Mouse (Mus musculus) cerebellum, adult 2 months (tissue): ENCODE measurements around the gene Cacna2d3. TPM values are rescaled to one million over a fixed set of nuclear protein-coding genes. Genes with fewer than 3 reads are reported as not detected.
A peak's percentile ranks its signal among the peaks of the same experiment; 100 is the strongest.

Source experiments
- DNase-seq, 2 experiments: peaks; one replicate each; pipeline ENCODE4 v3.0.0; 2021
- H3K27ac ChIP-seq: fragments of 200-500 bp; 2 replicates; pipeline ENCODE4 v1.5.1; 2012; ENCODE audit warnings: low read length, control low read depth, inconsistent platforms; ENCODE audit not compliant: insufficient read depth
- H3K27me3 ChIP-seq: fragments of 200-500 bp; 2 replicates; pipeline ENCODE4 v1.6.1; 2012; ENCODE audit warnings: inconsistent platforms, mild to moderate bottlenecking, low read length, moderate library complexity; ENCODE audit not compliant: control insufficient read depth, insufficient read depth
- H3K4me1 ChIP-seq: fragments of 200-500 bp; 2 replicates; pipeline ENCODE4 v1.6.1; 2011; ENCODE audit warnings: low read length; ENCODE audit not compliant: control insufficient read depth, insufficient read depth
- H3K4me3 ChIP-seq: fragments of 200-500 bp; replicated peaks from 2 replicates; pipeline ENCODE3; 2011; ENCODE audit warnings: mild to moderate bottlenecking, low read depth, low read length, control low read depth; ENCODE audit not compliant: insufficient read depth
- CTCF ChIP-seq: fragments of 200-500 bp; IDR thresholded peaks from 2 replicates; pipeline ENCODE4 v1.5.1; 2011; ENCODE audit warnings: low read depth, mild to moderate bottlenecking, control low read depth, low read length, moderate library complexity, borderline replicate concordance; ENCODE audit not compliant: insufficient read depth
- POLR2A ChIP-seq: fragments of 200-500 bp; IDR thresholded peaks from 2 replicates; pipeline ENCODE4 v1.6.1; 2011; ENCODE audit warnings: low read length, control low read depth, borderline replicate concordance; ENCODE audit not compliant: insufficient read depth
- WGBS: fragments of 180-500 bp; shearing (Covaris S2); methylation state at CpG from one replicate; pipeline ENCODE4 v1.1.7; 2018; 5-methylcytosine and 5-hydroxymethylcytosine counted together
- polyA plus RNA-seq: library from polyadenylated mRNA; depleted of rRNA; stranded (reverse); fragments of >200 nt; gene quantifications from 2 replicates; pipeline ENCODE4 v1.2.3, GENCODE M21; 2012

Cacna2d3 gene
- polyA plus RNA-seq, 1 experiment: 40.3 TPM

DNA sequence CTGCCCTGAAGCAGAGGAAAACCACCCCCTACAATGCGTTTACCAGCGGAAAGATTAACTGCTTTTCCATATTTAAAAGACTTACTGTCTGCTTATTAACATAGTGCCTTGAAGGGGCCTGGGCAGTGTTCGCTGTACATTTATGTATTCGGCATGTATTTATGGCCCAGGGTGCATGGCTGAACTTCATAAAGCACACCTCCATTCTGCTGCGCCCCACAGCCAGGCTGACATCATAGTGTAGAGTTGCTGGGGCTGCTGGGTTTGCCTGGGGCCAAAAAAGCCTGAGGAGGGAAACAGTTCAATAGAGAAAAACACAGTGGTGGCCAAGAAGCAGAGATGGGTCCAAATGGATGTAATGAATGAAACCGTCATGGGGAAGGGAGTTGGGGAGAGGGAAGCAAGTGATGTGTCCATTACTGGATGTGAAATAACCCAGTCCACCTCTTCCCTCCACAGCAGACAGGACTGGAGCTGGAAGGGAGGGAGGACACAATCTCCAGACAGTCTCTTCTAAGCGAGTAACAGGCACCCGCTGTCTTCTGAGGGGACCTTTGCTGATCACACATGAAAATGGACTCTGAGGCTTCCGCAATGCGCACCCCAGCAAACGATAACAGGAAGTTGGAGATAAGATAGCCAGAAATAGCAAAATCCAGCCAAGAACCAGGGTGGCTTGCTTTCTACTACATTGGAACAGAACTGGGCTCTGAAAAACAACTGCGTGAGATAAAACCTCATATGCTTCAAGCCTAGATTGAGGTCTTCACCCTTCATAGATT, 798.3 kb downstream of the Cacna2d3 start:
- Histone ChIP-seq H3K27me3 (no peaks in the 10 kb centered on the region), H3K4me1 (no peaks in the 10 kb centered on the region), H3K4me3 (no peak overlapping the region), H3K27ac (no peak overlapping the region)
- WGBS: 88% methylated on average over 12 of the region's 12 CpGs
- TF ChIP-seq CTCF (no peak), POLR2A (no peak)
- DNase-seq: no peak

- TF ChIP-seq POLR2A (no peak), CTCF (no peak)
- Histone ChIP-seq H3K27me3 (no peaks in the 10 kb centered on the region), H3K4me1 (no peaks in the 10 kb centered on the region), H3K27ac (no peak overlapping the region), H3K4me3 (no peak overlapping the region)
- DNase-seq: peak in 1 of 2 experiments; percentile 12
- 42% methylated on average over 5 of the region's 5 CpGs for WGBS
Measured at GRCm38 (mm10) chr14:28918871-28919270, 802.8 kb downstream of the Cacna2d3 start.

DNA sequence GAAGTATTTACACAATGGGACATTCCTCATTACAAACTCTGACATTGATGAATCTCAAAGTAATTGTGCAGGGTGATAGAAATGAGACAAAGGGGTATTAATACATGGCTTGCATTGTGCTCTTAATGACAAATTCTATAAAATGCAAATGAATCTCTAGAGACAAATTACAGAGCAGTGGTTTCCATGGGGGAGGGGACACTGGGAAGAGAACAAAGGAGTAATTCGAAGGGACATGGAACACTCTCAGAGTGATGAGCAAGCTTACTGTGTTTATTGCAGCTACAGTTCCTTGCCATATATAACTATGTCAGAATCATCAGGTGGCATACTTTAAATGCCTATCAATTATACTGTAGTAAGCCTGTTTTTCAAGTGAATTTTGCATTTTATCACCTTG, 806.7 kb downstream of the Cacna2d3 start:
- Histone ChIP-seq H3K4me1 (no peaks in the 10 kb centered on the region), H3K27me3 (no peaks in the 10 kb centered on the region), H3K4me3 (no peak overlapping the region), H3K27ac (no peak overlapping the region)
- TF ChIP-seq POLR2A (no peak), CTCF (no peak)
- 17% methylated on average over 1 of the region's 1 CpGs for WGBS
- no peak for DNase-seq

DNA sequence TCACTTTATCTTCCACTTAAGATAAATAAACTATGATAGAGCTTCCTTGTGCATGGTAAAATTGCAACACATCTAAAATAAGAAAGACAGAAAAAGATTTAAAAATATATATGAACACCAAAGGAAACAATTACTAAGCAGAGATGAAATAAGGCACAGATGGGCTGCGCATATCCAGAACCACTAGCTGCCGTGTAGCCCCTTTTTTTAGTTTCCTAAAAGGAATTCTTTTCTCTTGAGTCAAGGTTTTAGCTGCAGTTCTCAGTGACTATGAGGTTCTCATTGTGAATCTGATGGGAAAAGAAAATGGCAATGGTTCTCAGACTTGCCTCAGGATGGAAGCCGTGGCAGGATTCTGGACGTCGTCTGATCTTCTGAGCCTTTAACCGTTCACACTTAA, 814.0 kb downstream of the Cacna2d3 start:
- 93% methylated on average over 6 of the region's 6 CpGs for WGBS
- TF ChIP-seq CTCF (no peak), POLR2A (no peak)
- H3K27me3 ChIP-seq: no peaks in the 10 kb centered on the region
- DNase-seq: no peak
- no peaks in the 10 kb centered on the region for H3K4me1 ChIP-seq
- no peak overlapping the region for H3K4me3 ChIP-seq
- H3K27ac ChIP-seq: no peak overlapping the region

- 71% methylated on average over 3 of the region's 3 CpGs for WGBS
- DNase-seq: no peak
- Histone ChIP-seq H3K27ac (no peak overlapping the region), H3K4me3 (no peak overlapping the region), H3K27me3 (no peaks in the 10 kb centered on the region), H3K4me1 (no peaks in the 10 kb centered on the region)
- TF ChIP-seq CTCF (no peak), POLR2A (no peak)
Measured at GRCm38 (mm10) chr14:28892530-28892929, 829.1 kb downstream of the Cacna2d3 start.

DNA sequence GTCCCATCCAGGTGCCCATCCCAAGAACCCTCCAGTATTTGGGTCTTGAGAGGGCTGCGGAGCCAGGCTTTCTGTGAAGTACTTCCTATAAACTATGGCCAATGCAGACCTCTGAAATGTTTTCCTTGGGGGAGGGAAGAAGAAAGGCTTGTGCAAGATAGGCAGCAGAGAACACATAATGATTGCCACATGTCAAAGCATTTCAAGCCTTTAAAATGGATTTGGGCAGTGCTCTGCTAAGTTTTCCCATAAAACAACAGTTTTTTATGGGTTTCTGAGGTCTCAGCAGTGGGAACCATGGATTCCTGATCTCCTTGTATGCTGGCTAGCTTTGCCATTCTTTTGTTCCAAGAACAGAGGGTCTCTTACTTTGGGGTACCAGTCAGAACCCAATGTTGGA, 834.3 kb downstream of the Cacna2d3 start:
- H3K4me1 ChIP-seq: peaks cover 4% of the 10 kb centered on the region; the same call in 1 of the 2 replicates
- no peak overlapping the region for H3K27ac ChIP-seq
- H3K27me3 ChIP-seq: no peaks in the 10 kb centered on the region
- 100% methylated on average over 1 of the region's 1 CpGs for WGBS
- H3K4me3 ChIP-seq: no peak overlapping the region
- TF ChIP-seq POLR2A (no peak), CTCF (no peak)
- no peak for DNase-seq

DNA sequence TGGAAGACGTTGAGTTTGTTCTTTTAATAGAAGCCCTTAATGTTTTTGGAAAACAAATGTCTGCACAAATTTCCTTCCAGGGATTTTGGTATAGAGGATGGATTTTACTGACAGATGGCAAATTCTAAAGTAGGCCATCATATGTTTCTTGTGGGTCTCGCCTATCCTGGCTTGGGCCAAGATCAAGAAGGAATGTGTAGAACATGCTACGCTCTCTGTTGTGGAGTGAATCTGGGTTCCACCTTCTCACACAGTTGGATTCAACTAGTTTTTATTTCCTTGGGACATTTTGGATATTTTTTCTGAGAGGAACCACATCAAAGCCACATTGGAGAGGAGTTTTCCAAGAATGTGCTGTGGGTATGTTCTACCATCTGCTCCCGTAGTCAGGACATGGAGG, 835.0 kb downstream of the Cacna2d3 start:
- TF ChIP-seq CTCF: no peak
- TF ChIP-seq POLR2A: no peak
- Histone ChIP-seq H3K4me1 (peaks cover 4% of the 10 kb centered on the region; the same call in 1 of the 2 replicates), H3K27me3 (no peaks in the 10 kb centered on the region), H3K4me3 (no peak overlapping the region), H3K27ac (no peak overlapping the region)
- DNase-seq: peak in 1 of 2 experiments; percentile 52
- WGBS: 32% methylated on average over 4 of the region's 4 CpGs

GRCm38 (mm10) chr14:28870983-28871382, 850.7 kb downstream of the Cacna2d3 start:
- TF ChIP-seq POLR2A (no peak), CTCF (no peak)

More at GRCm38 (mm10) chr14:28870983-28871382, 850.7 kb downstream of the Cacna2d3 start:
- Histone ChIP-seq H3K4me3 (no peak overlapping the region), H3K27ac (no peak overlapping the region), H3K27me3 (no peaks in the 10 kb centered on the region), H3K4me1 (no peaks in the 10 kb centered on the region)
- DNase-seq: no peak
- WGBS: 85% methylated on average over 6 of the region's 6 CpGs
